Mouse (Mus musculus): ENCODE data around the gene Acad10.

DNA sequence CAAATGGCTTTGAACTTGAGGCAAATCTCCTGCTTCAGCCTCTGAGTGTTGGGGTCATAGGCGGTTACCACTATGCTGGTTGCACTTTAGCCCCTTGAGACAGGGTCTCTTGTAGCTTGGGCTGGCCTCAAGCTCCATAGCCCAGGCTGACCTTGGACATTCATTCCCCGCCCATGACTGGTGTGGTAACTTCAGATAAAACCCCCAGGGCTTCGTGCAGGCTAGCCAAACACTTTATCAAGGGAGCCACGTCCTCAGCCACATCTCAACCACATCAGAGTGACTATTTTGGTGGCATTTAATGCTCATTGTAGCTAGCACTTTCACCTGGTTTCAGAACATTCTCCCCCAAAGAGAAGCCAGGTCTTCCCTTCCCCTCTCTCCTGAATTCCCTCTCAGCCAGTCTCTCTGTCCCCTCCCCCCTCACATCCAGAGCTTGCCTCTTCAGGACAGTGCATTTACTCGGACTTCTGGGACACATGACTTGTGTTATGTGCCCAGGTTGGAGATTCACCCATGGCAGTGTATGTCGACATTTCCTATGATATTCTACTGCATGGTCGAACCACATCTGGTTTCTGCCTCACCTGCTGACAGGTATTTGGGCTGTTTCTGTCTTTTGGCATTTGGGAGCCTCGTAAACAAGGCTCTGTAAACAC is 40.9 kb upstream of the Acad10 start:
- TF ChIP-seq EP300 (IDR thresholded peaks at IDR 0.05) (no peak), CTCF (IDR thresholded peaks at IDR 0.05) (no peak)

Measured in lung, postnatal 0 days (tissue).